Mouse (Mus musculus): ENCODE results near the gene Nphs2.

Nphs2 gene

DNA sequence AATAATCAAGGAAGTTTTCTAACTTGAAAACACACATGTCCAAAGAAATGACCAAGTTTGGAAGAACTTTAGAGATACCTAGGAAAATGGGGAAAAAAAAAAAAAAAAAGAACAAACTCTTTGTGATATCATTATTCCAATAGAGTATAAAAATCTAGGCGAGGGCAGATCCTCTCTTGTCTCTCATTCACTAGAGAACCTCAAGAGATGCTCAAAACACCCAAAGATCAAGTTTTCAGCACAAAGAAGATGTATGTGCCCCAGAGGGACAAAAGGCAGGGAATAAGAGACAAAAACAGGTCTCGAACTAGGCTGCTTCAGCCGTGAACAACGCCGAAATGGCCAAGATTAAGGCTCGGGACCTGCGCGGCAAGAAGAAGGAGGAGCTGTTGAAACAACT lies 55.2 kb downstream of the Nphs2 start, which contains the start of gene Gm2000:
Gm2000 (plus strand) TSS at position 301 of the 400 bp plus-strand sequence.
- in situ Hi-C loops (cut with MboI, MseI): no loop called here
